Mouse (Mus musculus) erythroblast, embryonic 14.5 days (primary cell): ENCODE measurements around the gene Mageb18.

ENCODE experiments used
- GATA1 ChIP-seq: IDR thresholded peaks from 2 replicates; pipeline ENCODE4 v1.6.1; 2012; ENCODE audit warnings: low read length, inconsistent platforms, mixed read lengths
- TAL1 ChIP-seq: IDR thresholded peaks from 3 replicates; pipeline ENCODE4 v1.6.1; 2012; ENCODE audit warnings: low read length, inconsistent platforms, mixed read lengths

DNA sequence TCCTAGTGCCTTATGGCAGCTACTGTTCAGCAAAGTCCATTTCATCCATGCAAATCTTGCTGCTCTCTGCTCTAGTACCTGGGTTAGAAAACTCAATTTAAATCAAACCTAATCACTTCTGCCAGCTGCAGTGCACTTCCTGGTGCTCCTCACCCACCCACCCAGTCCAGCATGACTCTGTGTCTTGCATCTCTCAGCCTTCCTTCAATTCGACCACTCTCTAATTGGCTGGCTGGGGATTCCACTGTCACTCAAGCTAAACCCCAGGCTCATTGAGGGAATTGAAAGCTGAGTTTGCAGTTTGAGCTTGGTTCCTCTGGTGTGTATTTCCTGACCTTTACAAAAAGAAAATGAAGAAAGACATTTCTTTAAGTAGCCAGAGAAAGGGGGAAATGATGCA is 275.8 kb downstream of the Mageb18 start:
- TF ChIP-seq GATA1 (no peak), TAL1 (no peak)
